Mouse (Mus musculus) forebrain, embryonic 14.5 days (tissue): ENCODE results near the gene Bag1. TPM values are rescaled to one million over a fixed set of nuclear protein-coding genes. Genes with fewer than 3 reads are reported as not detected.
A peak's percentile ranks its signal among the peaks of the same experiment; 100 is the strongest.

Experiments
- ATAC-seq: fragments of 200-750 bp; cut with Nextera tagmentation; 2 replicates; pipeline ENCODE4 v1.8.0; 2017; ENCODE audit warnings: mild to moderate bottlenecking, moderate library complexity
- DNase-seq: peaks from one replicate; pipeline ENCODE4 v3.0.0-alpha.2; 2015; ENCODE audit warnings: low spot score
- H3K27ac ChIP-seq: fragments of 300-500 bp; sonication (generic); 2 replicates; pipeline ENCODE4 v1.5.1; 2014; ENCODE audit warnings: low read depth, mild to moderate bottlenecking, control low read depth, low read length, moderate library complexity
- H3K27me3 ChIP-seq: fragments of 300-500 bp; sonication (generic); replicated peaks from 2 replicates; pipeline ENCODE4 v1.6.1; 2014; ENCODE audit warnings: low read length, control low read depth, mixed read lengths; ENCODE audit not compliant: control insufficient read depth, insufficient read depth
- H3K36me3 ChIP-seq: fragments of 300-500 bp; sonication (generic); 2 replicates; pipeline ENCODE4 v1.6.1; 2014; ENCODE audit warnings: low read length, control low read depth; ENCODE audit not compliant: control insufficient read depth, insufficient read depth
- H3K4me1 ChIP-seq: fragments of 300-500 bp; sonication (generic); 2 replicates; pipeline ENCODE4 v1.6.1; 2014; ENCODE audit warnings: antibody characterized with exemption, low read length, control low read depth; ENCODE audit not compliant: control insufficient read depth, insufficient read depth
- H3K4me2 ChIP-seq: fragments of 300-500 bp; sonication (generic); 2 replicates; pipeline ENCODE4 v1.6.1; 2014; ENCODE audit warnings: mild to moderate bottlenecking, control low read depth, low read length
- H3K4me3 ChIP-seq: fragments of 300-500 bp; sonication (generic); 2 replicates; pipeline ENCODE4 v1.5.1; 2014; ENCODE audit warnings: low read depth, low read length, control low read depth
- H3K9ac ChIP-seq: fragments of 300-500 bp; sonication (generic); 2 replicates; pipeline ENCODE4 v1.6.1; 2014; ENCODE audit warnings: mild to moderate bottlenecking, low read length, control low read depth, moderate library complexity
- H3K9me3 ChIP-seq: fragments of 300-500 bp; sonication (generic); replicated peaks from 2 replicates; pipeline ENCODE4 v1.6.1; 2016; ENCODE audit warnings: low read length, control low read depth, mixed read lengths; ENCODE audit not compliant: control insufficient read depth
- WGBS: fragments of 180-500 bp; shearing (Covaris S2); extraction: QIAGEN DNeasy Blood & Tissue Kit; methylation state at CpG from one replicate; pipeline ENCODE4 v1.1.7; 2014; 5-methylcytosine and 5-hydroxymethylcytosine counted together
- polyA plus RNA-seq: library from polyadenylated mRNA; unstranded; fragments of >200 nt; fragmentation: Nextera tagmentation; extraction: Ambion mirVana; gene quantifications from 2 replicates; pipeline ENCODE4 v1.2.1, GENCODE M21; 2014

The Bag1 gene
- polyA plus RNA-seq, 1 experiment from 2014 or later = 209 TPM

- peak; percentile 37 for DNase-seq
- ATAC-seq = no peak
- H3K4me1 ChIP-seq = peaks cover 9% of the 10 kb centered on the region
- H3K4me2 ChIP-seq = peak overlapping the region; percentile 73
- no peaks in the 10 kb centered on the region for H3K9me3 ChIP-seq
- H3K27ac ChIP-seq = no peak overlapping the region
- H3K9ac ChIP-seq = peak overlapping the region; percentile 86
- H3K36me3 ChIP-seq = peaks cover 22% of the 10 kb centered on the region
- no peaks in the 10 kb centered on the region for H3K27me3 ChIP-seq
- peak overlapping the region; percentile 98 for H3K4me3 ChIP-seq
- 26% methylated on average over 13 of the region's 13 CpGs for WGBS
These were observed 23.6 kb upstream of the Bag1 start for GRCm38 (mm10) chr4:40971744-40972143.

DNA sequence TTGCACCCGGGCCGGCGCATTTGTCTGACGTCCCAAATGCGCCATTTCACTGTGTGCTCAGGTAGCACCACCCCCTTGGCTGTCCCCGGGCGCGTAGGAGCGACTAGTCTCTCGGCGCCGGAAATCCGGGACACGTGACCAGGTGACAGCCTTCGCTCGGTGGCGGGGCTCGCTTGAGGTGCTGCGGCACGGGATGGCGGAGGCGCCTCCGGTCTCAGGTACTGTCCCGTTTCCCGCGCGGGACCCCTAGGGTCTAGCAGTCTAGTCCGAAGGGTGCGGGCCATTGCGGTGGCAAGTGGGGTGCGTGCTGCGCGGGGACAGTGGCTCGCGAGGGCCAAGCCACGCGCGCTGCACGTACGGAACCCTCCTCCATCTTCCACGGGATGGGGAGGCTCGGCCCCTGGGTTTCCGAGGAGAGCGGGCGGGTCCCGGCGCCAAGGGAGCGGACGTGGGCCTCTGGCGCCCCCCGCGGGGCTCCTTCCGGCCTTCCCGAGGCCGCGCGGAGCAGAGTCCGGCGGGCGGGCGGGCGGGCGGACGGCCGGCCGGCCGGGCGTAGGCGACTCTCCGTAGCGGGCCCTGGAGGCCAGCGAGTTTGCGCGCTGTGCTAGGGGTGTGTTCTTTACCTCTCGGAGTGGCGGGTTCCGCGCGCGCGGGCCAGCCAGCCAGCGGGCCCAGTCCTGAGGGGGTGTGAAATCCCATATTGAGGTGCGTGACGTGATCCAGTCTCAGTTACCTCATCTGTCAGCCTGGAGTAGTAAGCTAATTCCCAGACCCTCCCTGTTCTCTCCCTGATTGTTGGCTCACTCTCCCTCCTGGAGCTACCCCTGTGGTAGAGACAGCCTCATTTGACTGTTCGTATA lies 23.0 kb upstream of the Bag1 start, which contains the start of gene Nfx1:
Nfx1 (plus strand) TSS at position 65 of the 860 bp plus-strand sequence.
- H3K9ac ChIP-seq = peak within 1 kb of the TSS; percentile 86
- peak; percentile 98 for ATAC-seq
- peak; percentile 99 for DNase-seq
- peaks cover 9% of the 10 kb centered on the region for H3K4me1 ChIP-seq
- under 1% methylated on average over 67 of the region's 85 CpGs for WGBS
- H3K9me3 ChIP-seq = no peaks in the 10 kb centered on the region
- H3K27ac ChIP-seq = peak within 1 kb of the TSS; percentile 91
- H3K4me2 ChIP-seq = peak within 1 kb of the TSS; percentile 73
- H3K4me3 ChIP-seq = peak within 1 kb of the TSS; percentile 98
- H3K36me3 ChIP-seq = peaks cover 23% of the 10 kb centered on the region
- no peaks in the 10 kb centered on the region for H3K27me3 ChIP-seq

GRCm38 (mm10) chr4:40970592-40970841 lies 22.4 kb upstream of the Bag1 start:
- H3K9ac ChIP-seq = peak overlapping the region; percentile 86
- 0% methylated on average over 16 of the region's 16 CpGs for WGBS
- peaks cover 29% of the 10 kb centered on the region for H3K36me3 ChIP-seq
- H3K4me3 ChIP-seq = peak overlapping the region; percentile 98
- no peaks in the 10 kb centered on the region for H3K27me3 ChIP-seq
- no peaks in the 10 kb centered on the region for H3K9me3 ChIP-seq
- H3K4me1 ChIP-seq = peaks cover 9% of the 10 kb centered on the region
- H3K4me2 ChIP-seq = peak overlapping the region; percentile 73
- DNase-seq = no peak
- no peak for ATAC-seq
- H3K27ac ChIP-seq = peak overlapping the region; percentile 91

DNA sequence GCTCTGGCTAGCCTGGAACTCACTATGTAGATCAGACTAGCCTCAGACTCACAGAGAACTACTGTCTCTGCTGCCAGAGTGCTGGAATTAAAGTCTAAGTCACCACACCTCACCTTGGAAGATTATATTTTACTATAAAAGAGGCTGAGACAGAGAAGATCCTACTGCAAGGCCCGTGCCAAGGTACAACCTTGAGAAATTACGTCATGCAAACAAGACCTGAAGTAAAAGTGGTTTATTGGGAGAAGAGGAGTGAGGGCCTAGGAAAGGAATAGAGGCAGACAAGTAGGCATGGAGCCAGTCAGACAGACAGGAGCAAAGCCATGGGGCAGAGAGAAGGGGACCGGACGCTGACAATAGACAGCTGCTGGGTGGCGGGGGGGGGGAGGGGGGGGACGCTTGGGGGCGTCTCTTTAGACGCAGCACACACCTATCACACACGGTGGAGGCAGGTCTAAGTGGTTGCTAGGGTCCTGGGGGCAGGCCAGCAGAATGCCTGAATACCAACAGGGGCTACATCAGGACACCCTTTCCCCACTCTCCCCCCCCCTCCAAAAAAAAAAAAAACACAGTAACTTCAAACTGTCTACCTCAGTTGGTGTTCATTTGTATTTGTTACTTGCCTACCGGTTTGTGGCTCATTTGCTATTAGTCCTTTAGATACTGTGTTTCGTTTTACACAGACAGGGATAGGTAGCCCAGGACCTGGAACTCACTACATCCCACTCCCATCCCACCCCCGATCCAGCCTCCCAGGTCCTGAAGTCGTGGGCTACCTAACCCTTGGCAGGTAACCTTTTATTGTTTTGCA lies 21.9 kb upstream of the Bag1 start:
- H3K27ac ChIP-seq = peak overlapping the region; percentile 91
- H3K4me3 ChIP-seq = peak overlapping the region; percentile 98
- DNase-seq (no peak), ATAC-seq (peak; percentile 47; the same call in 1 of the 2 replicates)
- H3K36me3 ChIP-seq = peaks cover 33% of the 10 kb centered on the region
- H3K27me3 ChIP-seq = no peaks in the 10 kb centered on the region
- H3K9me3 ChIP-seq = no peaks in the 10 kb centered on the region
- peak overlapping the region; percentile 86 for H3K9ac ChIP-seq
- WGBS = 12% methylated on average over 11 of the region's 13 CpGs
- H3K4me1 ChIP-seq = peaks cover 9% of the 10 kb centered on the region
- H3K4me2 ChIP-seq = peak overlapping the region; percentile 73

GRCm38 (mm10) chr4:40969161-40969560 lies 21.1 kb upstream of the Bag1 start:
- Histone ChIP-seq H3K4me2 (no peak overlapping the region), H3K36me3 (peaks cover 40% of the 10 kb centered on the region), H3K4me3 (no peak overlapping the region), H3K27me3 (no peaks in the 10 kb centered on the region), H3K4me1 (peaks cover 9% of the 10 kb centered on the region), H3K27ac (no peak overlapping the region), H3K9ac (no peak overlapping the region), H3K9me3 (no peaks in the 10 kb centered on the region)
- ATAC-seq (no peak), DNase-seq (no peak)
- WGBS = 79% methylated on average over 4 of the region's 4 CpGs

DNA sequence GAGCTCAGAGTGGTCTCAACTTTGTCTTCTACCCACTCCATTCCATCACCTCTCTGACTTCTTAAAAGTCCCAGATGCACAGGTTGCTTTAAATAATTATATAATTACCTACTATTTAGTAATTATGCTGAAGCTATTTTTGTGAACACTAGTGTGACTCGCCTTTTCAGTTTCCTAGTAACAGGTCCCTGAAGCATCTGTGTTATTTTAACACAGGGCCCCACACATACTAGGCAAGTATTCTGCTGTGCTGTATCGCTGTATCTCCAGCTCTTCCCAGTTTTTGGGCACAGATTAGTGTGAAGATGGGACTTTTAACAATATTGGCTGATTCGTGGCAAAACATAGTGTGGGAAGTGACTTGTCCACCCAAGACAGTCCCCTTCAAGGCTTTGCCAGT lies 15.4 kb upstream of the Bag1 start:
- DNase-seq = no peak
- Histone ChIP-seq H3K36me3 (peaks cover 91% of the 10 kb centered on the region), H3K4me3 (no peak overlapping the region), H3K4me2 (no peak overlapping the region), H3K27me3 (no peaks in the 10 kb centered on the region), H3K27ac (no peak overlapping the region), H3K4me1 (no peaks in the 10 kb centered on the region), H3K9ac (no peak overlapping the region), H3K9me3 (no peaks in the 10 kb centered on the region)
- WGBS = 94% methylated on average over 3 of the region's 3 CpGs
- no peak for ATAC-seq

GRCm38 (mm10) chr4:40955942-40956341 lies 7.8 kb upstream of the Bag1 start:
- H3K4me2 ChIP-seq = no peak overlapping the region
- WGBS = 93% methylated on average over 6 of the region's 6 CpGs
- H3K27ac ChIP-seq = no peak overlapping the region
- no peak for ATAC-seq
- H3K9ac ChIP-seq = no peak overlapping the region
- peaks cover 86% of the 10 kb centered on the region for H3K36me3 ChIP-seq
- no peaks in the 10 kb centered on the region for H3K4me1 ChIP-seq
- no peak overlapping the region for H3K4me3 ChIP-seq
- DNase-seq = no peak
- H3K9me3 ChIP-seq = no peaks in the 10 kb centered on the region
- no peaks in the 10 kb centered on the region for H3K27me3 ChIP-seq

DNA sequence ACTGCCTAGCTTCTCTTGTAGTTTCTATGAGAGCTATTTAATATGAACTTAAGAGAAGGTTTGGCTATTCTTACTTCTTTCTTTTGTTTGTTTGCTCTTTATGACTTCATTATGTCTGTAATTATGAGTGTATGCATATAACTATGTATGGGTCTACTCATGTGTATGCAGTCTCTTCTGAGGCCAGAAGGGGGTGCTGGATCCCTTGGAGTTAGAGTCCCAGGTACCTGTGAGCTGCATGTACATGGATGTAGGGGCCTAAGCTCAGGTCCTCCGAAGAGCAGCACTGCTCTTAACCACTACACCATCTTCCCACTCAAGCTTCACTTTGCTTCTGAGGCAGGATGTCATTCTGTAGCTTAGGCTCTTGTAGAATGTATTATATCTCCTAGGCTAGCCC lies 5.4 kb upstream of the Bag1 start:
- Histone ChIP-seq H3K4me2 (no peak overlapping the region), H3K36me3 (peaks cover 73% of the 10 kb centered on the region), H3K4me3 (no peak overlapping the region), H3K27me3 (no peaks in the 10 kb centered on the region), H3K9me3 (no peaks in the 10 kb centered on the region), H3K9ac (no peak overlapping the region), H3K4me1 (peaks cover 6% of the 10 kb centered on the region), H3K27ac (no peak overlapping the region)
- ATAC-seq (no peak), DNase-seq (no peak)
- WGBS = 96% methylated on average over 1 of the region's 1 CpGs
